Mouse (Mus musculus): ENCODE results near the gene Dbnl.

DNA sequence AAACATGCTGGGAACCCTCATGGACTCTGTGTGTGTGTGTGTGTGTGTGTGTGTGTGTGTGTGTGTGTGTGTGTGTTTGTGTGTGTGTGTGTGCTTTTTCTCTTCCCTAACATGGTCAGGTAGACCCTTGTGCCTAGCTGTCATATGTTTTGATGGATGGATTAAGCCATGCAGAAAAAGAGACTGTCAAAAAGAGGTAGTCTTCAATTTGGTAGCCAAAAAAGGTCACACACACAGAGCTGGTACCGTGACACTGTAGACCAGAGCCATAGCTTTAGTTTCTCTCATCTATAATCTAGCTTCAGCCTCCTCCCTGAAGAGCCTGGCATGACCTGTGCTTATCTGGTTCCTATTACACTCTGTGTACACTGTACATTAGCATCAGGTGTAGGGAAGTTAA lies 2.1 kb downstream of the Dbnl start:
- TF ChIP-seq CTCF (IDR thresholded peaks at IDR 0.05; ENCODE audit: low read depth) = no peak
- no peak for TF ChIP-seq EP300 (optimal IDR thresholded peaks at IDR 0.05)

All from stomach, postnatal 0 days (tissue).